Mouse (Mus musculus) heart, postnatal 10 days (tissue): ENCODE measurements around the gene Acly. TPM values are rescaled to one million over a fixed set of nuclear protein-coding genes. Genes with fewer than 3 reads are reported as not detected.
A peak's percentile ranks its signal among the peaks of the same experiment; 100 is the strongest.

Experiments
- DNase-seq, 2 experiments: peaks; one replicate each; pipeline ENCODE4 v3.0.0; 2021
- intact Hi-C: fragments of 180-260 bp; cut with DNase I; formaldehyde crosslinking; loops from one replicate; pipeline ENCODE4 v1.15.1; 2025
- microRNA-seq, 2 experiments: library from miRNA; unstranded; fragments of <30 nt; microRNA quantifications; one replicate each; pipeline ENCODE4 v1.2.0; 2022
- total RNA-seq, 2 experiments: library from RNA; stranded (reverse); gene quantifications; 2 replicates each; pipeline ENCODE4 v1.2.3; 2021

Acly gene
- total RNA-seq, 2 experiments from 2014 or later, result 47.8 to 51.1 TPM

DNA sequence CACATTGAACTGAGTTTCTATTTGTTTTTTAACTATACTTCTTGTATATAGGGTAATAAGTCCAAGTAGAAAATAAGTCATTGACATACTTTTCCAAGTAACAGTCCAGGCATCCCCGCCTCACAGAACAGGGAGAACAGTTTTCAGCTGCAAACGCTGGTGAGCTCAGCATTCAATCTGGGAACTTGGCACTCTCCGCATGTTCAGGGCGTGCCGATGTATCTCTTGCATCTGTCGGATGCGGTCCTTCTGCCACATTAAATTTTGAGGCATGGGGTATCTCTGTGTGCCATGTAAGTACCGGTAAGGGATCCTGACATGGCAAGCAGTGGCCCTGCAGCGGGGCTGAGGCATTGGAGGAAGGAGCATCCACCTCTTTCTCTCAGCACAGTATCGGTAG is 65.1 kb downstream of the Acly start:
- intact Hi-C loops, result no loop called here
- DNase-seq, result no peak

DNA sequence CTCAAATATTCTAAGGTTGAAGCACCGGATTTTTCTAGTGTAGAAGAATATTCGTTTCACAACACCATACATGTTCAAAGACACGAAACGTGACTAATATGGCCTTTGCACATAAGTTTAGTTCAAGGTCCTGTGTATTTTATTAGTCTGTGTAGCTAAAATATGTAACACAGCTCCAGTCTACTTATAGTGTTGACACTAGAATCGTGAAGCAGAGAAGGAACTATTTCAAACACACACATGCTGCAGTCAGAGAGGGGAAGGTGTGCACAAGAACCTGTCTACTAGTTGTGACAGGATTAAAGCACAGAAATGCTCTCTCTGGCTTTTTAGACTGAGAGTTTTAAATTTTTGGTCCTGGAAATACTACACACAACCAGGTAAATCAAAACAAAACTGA is 70.1 kb downstream of the Acly start:
- intact Hi-C loops, result no loop called here
- no peak for DNase-seq

DNA sequence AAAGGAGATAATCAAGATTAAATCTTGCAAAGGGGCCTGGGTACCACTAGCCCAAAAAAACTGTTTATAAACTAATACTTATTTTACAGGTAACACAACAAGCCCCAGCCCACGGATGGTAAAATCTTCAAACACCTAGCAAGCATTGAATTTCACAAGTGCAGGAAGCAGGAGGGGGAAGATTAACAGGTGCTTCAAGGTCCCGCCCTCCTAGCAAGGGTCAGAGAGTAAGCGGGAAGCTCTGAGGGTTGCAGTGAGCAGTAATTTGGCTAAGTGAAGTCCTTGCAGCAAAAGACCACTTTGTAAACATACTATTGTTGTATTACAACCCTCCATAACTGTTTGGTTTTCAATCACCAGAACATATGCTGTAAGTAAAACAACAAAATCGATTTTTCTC is 70.6 kb downstream of the Acly start:
- intact Hi-C loops, result no loop called here

DNA sequence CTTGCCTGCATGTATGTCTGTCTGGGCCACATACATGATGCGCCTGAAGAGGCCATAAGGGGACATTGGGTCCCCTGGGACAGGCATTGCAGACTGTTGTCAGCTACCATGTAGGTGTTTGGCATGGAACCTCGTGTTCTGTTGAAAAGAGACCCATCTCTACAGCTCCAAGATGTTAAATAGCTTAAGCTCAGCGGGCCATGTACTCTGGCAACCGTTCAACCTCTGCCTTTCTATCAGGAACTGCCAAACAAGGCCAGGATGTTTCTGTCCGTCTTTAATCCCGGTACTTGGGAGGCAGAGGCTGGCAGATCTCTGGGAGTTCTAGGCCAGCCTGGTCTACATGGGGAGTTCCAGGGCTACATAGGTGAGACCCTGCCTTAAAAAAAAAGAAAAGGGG is 85.2 kb downstream of the Acly start:
- intact Hi-C loops, result no loop called here
- no peak for DNase-seq

More for the DNA sequence above, 70.6 kb downstream of the Acly start:
- no peak for DNase-seq

DNA sequence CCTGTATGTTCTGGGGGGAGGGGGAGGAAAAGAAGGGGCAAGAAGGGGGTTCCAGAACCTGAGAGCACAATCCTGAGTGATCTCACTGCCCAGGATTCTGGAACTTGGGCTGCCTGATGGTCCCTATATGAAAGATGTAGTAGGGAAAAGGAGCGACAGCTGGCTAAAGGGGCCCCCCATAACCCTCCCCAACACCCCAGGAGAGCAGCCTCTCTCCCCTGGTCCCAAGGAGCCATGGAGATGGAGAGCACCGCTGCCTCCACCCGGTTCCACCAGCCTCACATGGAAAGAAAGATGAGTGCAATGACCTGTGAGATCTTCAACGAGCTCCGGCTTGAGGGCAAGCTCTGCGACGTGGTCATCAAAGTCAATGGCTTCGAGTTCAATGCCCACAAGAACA is 86.0 kb downstream of the Acly start, which contains the start of the genes Nt5c3b and Klhl10:
Gene Nt5c3b, minus strand, starts transcription at position 12 of the 400 bp plus-strand sequence.
Gene Klhl10, plus strand, starts transcription at position 121 of the 400 bp plus-strand sequence.
- DNase-seq, result no peak
- intact Hi-C loops, result no loop called here

DNA sequence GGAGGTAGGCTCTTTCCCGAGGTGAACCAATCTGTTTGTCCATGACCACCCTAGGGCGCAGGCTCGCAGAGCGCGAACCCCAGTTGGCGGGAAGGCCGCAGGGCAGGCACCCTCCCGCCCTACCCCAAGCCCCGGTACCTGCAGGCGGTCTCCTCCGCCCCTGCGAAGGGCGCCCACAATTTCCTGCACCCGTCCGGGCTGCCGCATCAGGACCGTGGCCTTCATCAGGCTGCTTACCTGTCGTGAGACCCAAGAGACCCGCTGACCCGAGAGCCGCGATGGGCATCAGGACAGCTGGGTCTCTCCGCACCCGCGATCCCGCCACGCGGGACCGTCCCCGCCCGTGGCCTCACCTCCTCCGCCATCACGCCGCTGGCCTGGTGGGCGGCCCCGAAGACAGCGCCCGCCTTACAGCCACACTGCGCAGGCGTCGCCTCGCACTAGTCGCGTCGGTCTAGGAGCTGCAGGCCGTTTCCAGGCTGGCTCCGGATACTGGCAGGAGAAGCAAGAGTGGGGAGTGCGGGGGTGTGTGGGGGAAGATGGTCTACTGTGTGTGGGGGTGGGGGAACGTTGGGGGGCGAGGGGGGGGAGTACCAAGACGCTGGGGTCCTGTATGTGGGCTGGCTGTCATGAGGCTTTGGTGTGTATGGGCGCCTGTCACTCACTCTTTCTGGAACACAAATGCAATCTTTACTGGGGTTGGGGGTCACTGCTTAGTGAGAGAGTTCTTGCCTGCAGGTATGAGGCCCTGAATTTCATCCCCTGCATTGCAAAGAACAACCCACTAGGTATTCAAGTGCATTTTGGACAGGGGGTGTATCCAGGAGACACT is 86.9 kb downstream of the Acly start:
- intact Hi-C loops, result no loop called here
- DNase-seq, result peak; percentile 90

DNA sequence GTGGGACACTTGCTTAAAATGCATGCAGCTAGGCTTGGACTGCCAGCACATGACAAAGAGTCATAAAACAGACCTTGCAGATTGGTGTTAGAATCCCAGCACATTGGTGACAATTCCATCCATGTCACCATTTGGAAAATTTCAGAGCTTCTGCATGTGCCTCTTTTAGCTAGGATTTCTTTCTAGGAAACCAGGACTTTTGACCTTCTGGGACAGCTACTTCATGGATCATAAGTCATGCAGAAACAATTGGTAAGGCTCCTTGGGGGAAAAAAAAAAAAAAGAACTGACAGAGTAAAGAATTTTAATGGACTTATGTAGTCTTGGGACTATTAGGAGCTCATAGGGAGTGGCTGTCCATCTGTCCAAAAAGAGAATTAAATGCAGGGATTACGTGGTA is 89.9 kb downstream of the Acly start:
- intact Hi-C loops, result no loop called here
- DNase-seq, result no peak

DNA sequence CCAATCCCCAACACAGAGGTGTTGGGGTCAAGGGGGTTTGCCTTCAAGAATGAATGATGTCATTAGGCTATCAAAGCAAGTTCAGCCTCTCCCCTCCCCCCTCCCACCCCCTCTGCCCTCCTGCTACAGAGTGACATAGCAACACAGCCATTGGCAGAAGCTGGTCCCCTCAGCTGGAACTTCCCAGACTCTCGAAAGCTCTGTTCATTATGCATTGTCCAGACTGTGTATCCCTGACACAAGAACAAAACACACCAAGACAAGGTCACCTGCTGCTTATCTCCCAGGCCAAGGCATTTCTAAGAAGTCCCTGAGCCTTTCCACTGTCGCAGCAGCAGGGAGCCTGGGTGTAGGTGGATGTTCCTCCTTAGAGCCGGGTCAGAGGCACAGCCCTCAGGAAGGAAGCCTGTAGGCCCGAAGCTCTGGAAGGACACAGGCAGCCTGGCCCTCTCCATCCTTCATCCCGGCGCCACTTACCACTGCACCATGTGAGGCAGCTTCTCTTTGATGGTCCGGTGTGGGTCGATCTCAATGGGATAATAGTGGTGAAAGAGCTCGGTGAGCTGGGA is 92.0 kb downstream of the Acly start:
- DNase-seq, result no peak
- intact Hi-C loops, result no loop called here

DNA sequence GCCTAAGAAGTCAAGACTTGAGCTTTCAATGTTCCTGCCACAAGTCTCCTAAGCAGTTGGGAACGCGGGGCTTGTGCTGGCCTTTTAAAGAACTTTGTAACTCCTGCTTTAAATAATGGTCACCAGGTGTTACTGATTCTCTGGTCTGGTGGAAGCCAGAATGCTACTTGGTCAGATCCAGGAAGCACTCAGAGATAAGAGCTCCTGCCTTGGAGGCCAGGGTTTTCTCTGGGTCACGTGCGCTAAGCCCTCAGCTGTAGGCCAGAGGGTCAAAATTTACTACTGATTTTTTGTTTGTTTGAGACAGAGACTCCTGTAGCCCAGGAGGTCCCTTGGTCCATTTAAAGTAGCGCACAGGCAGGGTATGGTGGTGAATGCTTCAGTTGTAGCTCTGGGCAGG is 95.8 kb downstream of the Acly start:
- intact Hi-C loops, result no loop called here
- no peak for DNase-seq

DNA sequence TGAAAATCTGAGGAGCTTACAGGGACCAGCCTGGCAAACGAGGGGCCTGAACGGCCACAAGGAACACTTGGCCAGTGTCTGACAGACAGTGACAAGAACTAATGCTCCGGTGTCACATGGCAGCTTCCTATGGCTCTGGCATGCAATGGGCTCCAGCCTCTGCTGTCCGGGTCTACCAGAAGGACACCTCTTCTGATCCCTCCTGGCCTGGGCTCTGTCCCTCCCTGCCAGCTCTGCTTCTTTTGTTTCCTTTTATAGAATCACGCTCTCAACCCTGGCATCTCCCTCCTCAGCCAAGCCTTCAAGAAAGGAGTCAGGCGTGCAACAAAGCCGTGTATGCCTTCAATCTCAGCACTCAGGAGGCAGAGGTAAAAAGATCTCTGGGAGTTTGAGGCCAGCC is 97.7 kb downstream of the Acly start:
- DNase-seq, result peak in 1 of 2 experiments; percentile 64
- intact Hi-C loops, result no loop called here

DNA sequence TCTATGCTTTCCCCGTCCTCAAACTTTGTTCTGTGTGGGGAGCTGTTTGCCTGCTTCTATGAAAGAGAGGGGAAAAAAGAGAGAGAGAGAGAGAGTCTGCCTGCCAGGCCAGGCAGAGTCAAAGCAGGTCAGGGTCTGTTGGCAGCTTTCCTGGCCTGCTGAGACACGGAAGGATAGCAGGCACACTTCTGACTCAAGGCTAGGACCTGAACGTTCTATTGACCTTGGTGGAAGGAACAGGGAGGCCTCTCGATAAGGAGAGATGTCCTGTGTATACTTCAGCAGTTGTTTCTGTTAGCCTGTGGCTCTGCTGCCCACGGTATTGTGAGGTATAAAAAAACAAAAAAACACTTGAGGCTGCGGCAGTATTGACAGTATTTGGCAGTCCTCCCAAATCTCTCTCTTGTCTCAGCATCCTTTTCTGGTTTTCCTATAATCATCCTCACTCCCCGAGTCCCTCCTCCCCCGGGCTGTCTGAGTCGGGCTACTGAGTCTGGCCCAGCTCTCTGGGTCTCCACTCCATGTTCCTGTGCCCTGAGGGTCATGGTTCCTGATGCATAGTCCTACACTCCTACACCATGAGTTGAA is 99.1 kb downstream of the Acly start:
- intact Hi-C loops, result no loop called here
- DNase-seq, result peak; percentile 70 to 75

DNA sequence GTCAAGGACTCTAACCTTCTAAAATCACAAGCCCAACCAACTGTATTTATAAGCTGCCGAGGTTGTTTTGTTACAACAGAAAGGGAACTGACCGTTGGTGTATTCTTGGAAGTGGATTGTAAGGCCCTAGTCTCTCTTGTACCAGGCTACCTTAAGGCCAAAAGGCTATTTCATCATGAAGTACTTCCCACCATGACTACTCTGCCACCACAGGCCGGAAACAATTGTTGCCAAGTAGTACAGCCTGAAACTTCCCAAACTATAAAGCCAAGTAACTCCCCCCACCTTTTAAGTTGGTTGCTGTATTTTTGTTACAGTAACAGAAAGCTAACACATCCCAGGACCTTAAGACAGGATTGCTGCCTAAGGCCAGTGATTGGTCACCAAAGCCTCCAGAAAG is 101.0 kb downstream of the Acly start:
- DNase-seq, result no peak
- intact Hi-C loops, result loop anchor here (1.0 to 2.0 kb wide), 2 partner anchors 45 to 128 kb away; partner anchors contain the start of gene Klhl11

Small RNAs within 50 kb of the gene (microRNA-seq; reads per million reads assigned to microRNA genes)
- gene Gm27374 (0 reads per million in 2 experiments), gene Mir7116 (0 reads per million in 2 experiments)

Other genes with a start within 250 kb of the Acly start
- gene Eif1, start 208.1 kb downstream of the Acly start, total RNA-seq, result 1,000 to 10,000 TPM; 1,270 to 1,308 TPM
- gene Gast, start 193.6 kb downstream of the Acly start, total RNA-seq, result not detected
- 1 to 10 TPM; 1.4 TPM for gene Hap1, start 171.9 kb downstream of the Acly start, total RNA-seq
- gene Jup, start 130.2 kb downstream of the Acly start, total RNA-seq, result 100 to 1,000 TPM; 252 to 286 TPM
- gene P3h4, start 113.2 kb downstream of the Acly start, total RNA-seq, result 10 to 100 TPM; 24.4 to 27.3 TPM
- gene Fkbp10, start 112.3 kb downstream of the Acly start, total RNA-seq, result 10 to 100 TPM; 58.6 to 59.7 TPM
- gene Nt5c3b, start 86.2 kb downstream of the Acly start, total RNA-seq, result 10 to 100 TPM; 36.9 to 46.3 TPM
- gene Klhl10, start 86.1 kb downstream of the Acly start, total RNA-seq, result under 1 TPM; 0.57 to 0.97 TPM
- gene Klhl11, start 55.3 kb downstream of the Acly start, total RNA-seq, result 10 to 100 TPM; 12.9 to 13.9 TPM
- gene Ttc25, start 17.6 kb upstream of the Acly start, total RNA-seq, result under 1 TPM; 0.17 to 0.38 TPM
- 1 to 10 TPM; 6.1 to 7.1 TPM for gene Cnp, start 46.9 kb upstream of the Acly start, total RNA-seq
- gene Nkiras2, start 91.2 kb upstream of the Acly start, total RNA-seq, result 10 to 100 TPM; 53.7 to 63.9 TPM
- gene Dnajc7, start 92.2 kb upstream of the Acly start, total RNA-seq, result 100 to 1,000 TPM; 199 to 207 TPM
- gene Zfp385c, start 164.5 kb upstream of the Acly start, total RNA-seq, result under 1 TPM; 0.30 to 0.65 TPM
- under 1 TPM; 0.42 to 0.50 TPM for gene Dhx58, start 176.3 kb upstream of the Acly start, total RNA-seq
- 10 to 100 TPM; 16.1 to 16.6 TPM for gene Kat2a, start 184.5 kb upstream of the Acly start, total RNA-seq
- gene Hspb9, start 185.8 kb upstream of the Acly start, total RNA-seq, result not detected
- gene Rab5c, start 210.2 kb upstream of the Acly start, total RNA-seq, result 10 to 100 TPM; 85.3 to 97.8 TPM
- not detected for gene Kcnh4, start 231.9 kb upstream of the Acly start, total RNA-seq
- not detected for gene Hcrt, start 234.9 kb upstream of the Acly start, total RNA-seq
- 10 to 100 TPM; 10.4 to 12.6 TPM for gene Ghdc, start 243.0 kb upstream of the Acly start, total RNA-seq